Mouse (Mus musculus) cerebellum, adult 2 months (tissue): Measurements from ENCODE around the gene Ube2ql1. TPM values are rescaled to one million over a fixed set of nuclear protein-coding genes. Genes with fewer than 3 reads are reported as not detected.

Experiments used
- DNase-seq, 2 experiments: peaks; one replicate each; pipeline ENCODE4 v3.0.0; 2021
- H3K27ac ChIP-seq: fragments of 200-500 bp; 2 replicates; pipeline ENCODE4 v1.5.1; 2012; ENCODE audit warnings: low read length, control low read depth, inconsistent platforms; ENCODE audit not compliant: insufficient read depth
- H3K27me3 ChIP-seq: fragments of 200-500 bp; 2 replicates; pipeline ENCODE4 v1.6.1; 2012; ENCODE audit warnings: inconsistent platforms, mild to moderate bottlenecking, low read length, moderate library complexity; ENCODE audit not compliant: control insufficient read depth, insufficient read depth
- H3K4me1 ChIP-seq: fragments of 200-500 bp; 2 replicates; pipeline ENCODE4 v1.6.1; 2011; ENCODE audit warnings: low read length; ENCODE audit not compliant: control insufficient read depth, insufficient read depth
- H3K4me3 ChIP-seq: fragments of 200-500 bp; replicated peaks from 2 replicates; pipeline ENCODE3; 2011; ENCODE audit warnings: mild to moderate bottlenecking, low read depth, low read length, control low read depth; ENCODE audit not compliant: insufficient read depth
- CTCF ChIP-seq: fragments of 200-500 bp; IDR thresholded peaks from 2 replicates; pipeline ENCODE4 v1.5.1; 2011; ENCODE audit warnings: low read depth, mild to moderate bottlenecking, control low read depth, low read length, moderate library complexity, borderline replicate concordance; ENCODE audit not compliant: insufficient read depth
- POLR2A ChIP-seq: fragments of 200-500 bp; IDR thresholded peaks from 2 replicates; pipeline ENCODE4 v1.6.1; 2011; ENCODE audit warnings: low read length, control low read depth, borderline replicate concordance; ENCODE audit not compliant: insufficient read depth
- WGBS: fragments of 180-500 bp; shearing (Covaris S2); methylation state at CpG from one replicate; pipeline ENCODE4 v1.1.7; 2018; 5-methylcytosine and 5-hydroxymethylcytosine counted together
- polyA plus RNA-seq: library from polyadenylated mRNA; depleted of rRNA; stranded (reverse); fragments of >200 nt; gene quantifications from 2 replicates; pipeline ENCODE4 v1.2.3, GENCODE M21; 2012

Gene Ube2ql1
- polyA plus RNA-seq, 1 experiment: 105 TPM

DNA sequence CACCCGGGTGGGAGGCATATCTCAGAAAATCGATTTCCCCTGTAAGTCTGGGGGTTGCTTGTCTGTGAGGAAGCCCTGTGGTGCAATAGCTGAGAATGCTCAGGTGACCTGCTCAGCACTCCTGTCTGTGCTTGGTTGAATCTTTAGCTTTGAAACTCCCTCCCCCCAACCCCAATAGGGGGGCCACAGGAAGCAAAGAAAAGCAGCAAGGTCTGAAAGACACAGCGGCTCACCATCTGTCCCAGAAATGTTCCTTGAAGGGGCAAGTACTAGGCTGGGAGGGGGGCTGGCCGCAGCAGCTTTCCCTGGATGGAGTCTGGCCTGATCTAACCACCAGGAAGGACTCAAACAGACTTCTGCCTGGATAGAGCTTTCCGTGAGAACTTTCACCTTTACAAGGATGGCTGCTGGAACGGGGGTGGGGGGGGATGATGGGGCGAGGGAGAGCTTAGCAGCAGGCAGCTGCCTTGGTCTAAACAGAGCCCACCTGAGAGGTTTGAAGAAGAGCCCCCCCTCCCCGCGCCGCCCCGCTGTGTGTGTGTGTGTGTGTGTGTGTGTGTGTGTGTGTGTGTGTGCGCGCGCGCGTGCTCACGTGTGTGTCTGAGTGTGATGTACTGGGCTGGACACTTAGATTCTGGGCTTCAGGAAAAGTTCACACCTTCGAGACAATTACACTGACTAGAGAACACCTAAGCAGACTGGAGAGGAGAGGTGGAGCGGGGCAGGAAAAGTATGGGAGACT is 2.1 kb downstream of the Ube2ql1 start:
- no peaks in the 10 kb centered on the region for H3K27me3 ChIP-seq
- DNase-seq: peak; percentile 34 to 43
- peak overlapping the region; percentile 91 for H3K4me3 ChIP-seq
- peaks cover 6% of the 10 kb centered on the region; the same call in 1 of the 2 replicates for H3K4me1 ChIP-seq
- 9% methylated on average over 19 of the region's 19 CpGs for WGBS
- H3K27ac ChIP-seq: no peak overlapping the region
- TF ChIP-seq POLR2A: no peak
- TF ChIP-seq CTCF: no peak

DNA sequence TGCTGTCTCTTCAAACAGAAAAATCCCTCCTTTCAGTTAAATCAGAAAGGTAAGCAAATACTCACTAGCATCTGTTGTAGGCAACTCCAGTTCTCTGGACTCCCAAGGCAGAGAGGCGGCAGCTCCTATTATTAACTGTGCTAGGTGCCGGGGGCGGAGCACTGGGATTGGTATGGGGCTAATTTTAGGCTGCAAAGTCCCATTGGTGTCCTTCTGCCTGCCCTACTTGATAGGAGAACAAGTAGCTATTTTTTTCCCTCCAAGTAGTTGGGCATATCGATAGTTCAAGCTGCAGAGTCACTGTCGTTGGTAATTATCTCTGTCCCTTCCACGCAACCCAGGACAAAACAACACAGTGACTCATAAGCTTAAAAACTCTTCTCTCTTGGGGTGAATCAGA is 7.1 kb downstream of the Ube2ql1 start:
- H3K27ac ChIP-seq: no peak overlapping the region
- DNase-seq: no peak
- H3K27me3 ChIP-seq: no peaks in the 10 kb centered on the region
- peaks cover 11% of the 10 kb centered on the region for H3K4me1 ChIP-seq
- TF ChIP-seq POLR2A (no peak), CTCF (no peak)
- 80% methylated on average over 6 of the region's 6 CpGs for WGBS
- H3K4me3 ChIP-seq: no peak overlapping the region

DNA sequence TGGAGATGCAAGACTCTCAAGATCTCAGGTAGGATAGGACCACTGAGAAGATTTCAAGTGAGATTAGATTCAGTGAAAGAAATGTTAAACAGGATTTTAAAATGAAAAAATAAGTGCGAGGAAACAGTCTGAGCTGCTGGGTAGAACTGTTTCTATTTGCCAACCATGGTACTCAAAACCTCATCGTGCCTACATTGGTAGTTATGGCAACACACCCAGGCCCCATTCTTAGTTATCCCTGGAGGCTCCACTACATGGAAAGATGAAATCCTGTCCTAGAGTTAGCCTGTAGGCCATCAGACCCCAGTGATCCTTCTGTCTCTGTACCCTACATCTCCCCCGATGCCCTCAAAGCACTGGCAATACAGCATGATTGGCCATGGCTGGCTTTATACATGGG is 14.3 kb downstream of the Ube2ql1 start:
- DNase-seq: no peak
- Histone ChIP-seq H3K4me1 (peaks cover 10% of the 10 kb centered on the region; the same call in 1 of the 2 replicates), H3K4me3 (no peak overlapping the region), H3K27me3 (no peaks in the 10 kb centered on the region), H3K27ac (no peak overlapping the region)
- WGBS: 69% methylated on average over 3 of the region's 3 CpGs
- no peak for TF ChIP-seq CTCF
- no peak for TF ChIP-seq POLR2A

DNA sequence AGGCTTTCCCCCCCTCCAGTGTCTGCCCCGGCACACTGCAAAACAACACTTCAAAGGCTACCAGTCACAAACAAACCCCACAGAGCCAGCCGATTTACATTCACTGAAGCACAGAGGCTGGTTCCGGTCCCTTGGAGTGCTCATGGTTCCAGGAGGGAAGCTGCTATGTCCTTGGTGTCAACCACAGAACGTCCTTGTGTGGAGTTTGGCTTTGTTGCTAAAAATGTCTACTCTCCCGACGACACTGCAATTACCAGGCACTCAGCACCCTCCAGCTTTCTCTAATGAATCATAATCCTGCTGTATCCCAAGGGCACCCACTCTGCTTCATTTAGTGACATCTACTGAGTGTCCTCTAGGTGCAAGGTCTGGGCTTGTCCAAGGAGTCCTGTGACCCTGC is 18.5 kb downstream of the Ube2ql1 start:
- no peak for DNase-seq
- TF ChIP-seq CTCF (no peak), POLR2A (no peak)
- Histone ChIP-seq H3K27me3 (no peaks in the 10 kb centered on the region), H3K4me1 (peaks cover 18% of the 10 kb centered on the region), H3K4me3 (no peak overlapping the region), H3K27ac (no peak overlapping the region)
- 17% methylated on average over 6 of the region's 6 CpGs for WGBS

DNA sequence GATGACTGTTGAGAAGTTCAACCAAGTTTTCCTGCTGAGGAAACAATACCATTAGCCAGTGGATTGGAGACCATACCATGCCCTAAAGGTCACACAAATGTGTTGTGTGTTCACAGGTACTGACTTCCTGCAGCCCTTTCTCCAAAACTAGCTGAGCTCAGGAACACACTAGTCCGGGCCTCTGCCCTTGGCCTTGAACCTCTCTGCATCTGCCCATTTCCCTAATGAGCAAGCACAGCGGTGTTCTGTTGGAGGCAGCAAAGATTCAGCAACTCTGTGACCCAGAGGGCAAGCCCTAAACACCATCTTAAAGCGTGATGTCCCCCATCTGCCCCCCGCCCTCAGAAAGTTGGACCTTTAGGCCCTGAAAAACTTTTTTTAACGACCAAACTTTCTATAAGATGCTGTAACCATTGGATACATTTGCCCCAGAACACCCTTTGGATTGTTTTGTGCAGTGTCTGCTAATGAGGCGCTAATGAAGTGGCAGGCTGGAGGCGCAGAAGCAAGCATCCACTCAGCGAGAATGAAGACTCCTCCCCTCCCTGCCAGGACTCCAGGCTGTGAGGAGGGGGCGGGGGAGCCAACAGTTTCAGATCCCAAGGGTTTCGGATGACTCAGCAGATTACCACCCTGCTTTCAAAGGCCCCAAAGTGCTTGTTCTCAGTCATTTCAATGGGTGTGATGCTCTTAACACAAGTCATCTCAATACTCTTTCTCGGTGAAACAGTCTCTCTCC is 21.7 kb downstream of the Ube2ql1 start:
- TF ChIP-seq CTCF: no peak
- TF ChIP-seq POLR2A: no peak
- WGBS: 51% methylated on average over 11 of the region's 11 CpGs
- no peak for DNase-seq
- Histone ChIP-seq H3K4me1 (peaks cover 25% of the 10 kb centered on the region), H3K27ac (no peak overlapping the region), H3K4me3 (no peak overlapping the region), H3K27me3 (no peaks in the 10 kb centered on the region)

DNA sequence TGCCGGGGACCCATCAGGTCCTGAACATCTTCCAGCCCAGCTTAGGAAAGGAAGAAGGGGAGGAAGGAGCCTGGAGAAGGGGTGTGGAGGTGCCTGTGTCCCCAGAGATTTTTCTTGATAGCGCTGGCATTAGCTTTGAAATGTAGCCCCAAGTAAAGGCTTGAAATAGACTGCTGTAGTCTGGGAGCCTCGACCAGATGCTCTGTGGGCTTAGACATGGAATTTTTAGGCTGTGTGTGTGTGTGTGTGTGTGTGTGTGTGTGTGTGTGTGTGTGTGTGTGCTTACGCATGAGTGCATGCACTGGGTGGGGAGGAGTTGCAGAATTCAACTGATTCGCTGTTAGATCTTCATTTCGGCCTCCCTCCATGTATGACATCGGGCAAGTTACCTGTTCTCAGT is 31.5 kb downstream of the Ube2ql1 start:
- no peak overlapping the region for H3K27ac ChIP-seq
- WGBS: 89% methylated on average over 7 of the region's 7 CpGs
- H3K4me3 ChIP-seq: no peak overlapping the region
- H3K27me3 ChIP-seq: no peaks in the 10 kb centered on the region
- H3K4me1 ChIP-seq: peaks cover 14% of the 10 kb centered on the region
- TF ChIP-seq POLR2A: no peak
- no peak for TF ChIP-seq CTCF
- DNase-seq: no peak

DNA sequence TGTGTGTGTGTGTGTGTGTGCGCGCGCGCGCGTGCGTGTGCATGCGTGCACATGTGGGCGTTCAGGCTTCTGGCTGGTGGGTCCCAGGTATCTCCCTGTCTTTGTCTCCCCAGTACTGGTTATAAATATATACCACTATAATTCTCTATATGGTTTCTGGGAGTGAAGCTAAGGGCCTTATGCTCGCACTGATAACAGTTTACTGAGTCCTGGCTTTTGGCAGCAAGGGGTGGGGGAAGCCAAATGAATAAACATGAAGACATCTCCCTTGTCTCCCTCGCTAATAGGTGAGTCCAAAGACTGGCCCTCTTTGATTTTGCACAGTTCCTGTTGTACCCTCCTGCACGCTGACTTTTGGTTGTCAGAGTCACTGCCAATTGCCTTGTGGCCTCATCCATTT is 32.2 kb downstream of the Ube2ql1 start:
- H3K4me1 ChIP-seq: peaks cover 13% of the 10 kb centered on the region
- TF ChIP-seq CTCF (no peak), POLR2A (no peak)
- no peak for DNase-seq
- H3K4me3 ChIP-seq: no peak overlapping the region
- 94% methylated on average over 12 of the region's 12 CpGs for WGBS
- H3K27ac ChIP-seq: no peak overlapping the region
- no peaks in the 10 kb centered on the region for H3K27me3 ChIP-seq

DNA sequence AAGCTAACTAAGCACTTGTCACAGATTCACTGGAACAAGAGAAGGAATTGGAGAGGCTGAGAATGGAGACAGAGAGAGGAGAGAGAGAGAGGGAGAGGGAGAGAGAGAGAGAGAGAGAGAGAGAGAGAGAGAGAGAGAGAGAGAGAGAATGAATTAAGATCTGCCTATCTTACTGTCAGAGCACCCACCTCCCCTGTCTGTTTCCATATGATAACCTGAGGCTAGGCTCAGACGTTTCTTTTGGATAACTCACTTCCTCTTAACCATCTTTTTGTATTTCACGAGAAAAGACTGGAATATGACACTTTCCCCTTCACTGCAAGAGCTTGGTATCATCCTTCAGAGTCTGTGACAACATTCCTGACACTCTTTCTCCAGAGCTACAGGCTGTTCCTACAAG is 32.8 kb downstream of the Ube2ql1 start:
- Histone ChIP-seq H3K27ac (no peak overlapping the region), H3K4me3 (no peak overlapping the region), H3K4me1 (peaks cover 13% of the 10 kb centered on the region), H3K27me3 (no peaks in the 10 kb centered on the region)
- TF ChIP-seq POLR2A (no peak), CTCF (no peak)
- no peak for DNase-seq
- 47% methylated on average over 2 of the region's 2 CpGs for WGBS
